Mouse (Mus musculus): ENCODE measurements around the gene Foxd3.
"Not testable (repeated sequence)": the region's sequence is repeated elsewhere in the genome, so short reads cannot be mapped to it uniquely, and the experiment has no call there.

Gene Foxd3

GRCm38 (mm10) chr4:99655937-99656604 is at the start of gene Foxd3:
Gene Foxd3, plus strand, starts transcription at chr4:99656299.
- DNase-seq (ENCODE audit: low read depth, low spot score), result no peak

GRCm38 (mm10) chr4:99612156-99612555 is 43.9 kb upstream of the Foxd3 start:
- DNase-seq (ENCODE audit: low read depth, low spot score), result no peak

GRCm38 (mm10) chr4:99612609-99613350 is 43.3 kb upstream of the Foxd3 start:
- DNase-seq (ENCODE audit: low read depth, low spot score), result no peak

- no peak for DNase-seq (ENCODE audit: low read depth, low spot score)
These were observed 29.9 kb upstream of the Foxd3 start for GRCm38 (mm10) chr4:99626047-99626844.

- no peak for DNase-seq (ENCODE audit: low read depth, low spot score)
These were observed 29.0 kb upstream of the Foxd3 start for GRCm38 (mm10) chr4:99627057-99627456.

- peak; percentile 78 for DNase-seq (ENCODE audit: low read depth, low spot score)
These were observed 20.1 kb upstream of the Foxd3 start for GRCm38 (mm10) chr4:99636038-99636437.

- DNase-seq (ENCODE audit: low read depth, low spot score), result no peak
These were observed 19.4 kb upstream of the Foxd3 start for GRCm38 (mm10) chr4:99636711-99637110.

GRCm38 (mm10) chr4:99640619-99641018 is 15.5 kb upstream of the Foxd3 start:
- DNase-seq (ENCODE audit: low read depth, low spot score), result not testable (repeated sequence)

GRCm38 (mm10) chr4:99641920-99642319 is 14.2 kb upstream of the Foxd3 start:
- DNase-seq (ENCODE audit: low read depth, low spot score), result no peak

GRCm38 (mm10) chr4:99645560-99645959 is 10.5 kb upstream of the Foxd3 start:
- no peak for DNase-seq (ENCODE audit: low read depth, low spot score)

- no peak for DNase-seq (ENCODE audit: low read depth, low spot score)
These were observed 5.8 kb upstream of the Foxd3 start for GRCm38 (mm10) chr4:99650088-99650944.

GRCm38 (mm10) chr4:99650945-99651690 is 5.0 kb upstream of the Foxd3 start:
- no peak for DNase-seq (ENCODE audit: low read depth, low spot score)

- no peak for DNase-seq (ENCODE audit: low read depth, low spot score)
These were observed 4.2 kb upstream of the Foxd3 start for GRCm38 (mm10) chr4:99651823-99652450.

GRCm38 (mm10) chr4:99652576-99653210 is 3.4 kb upstream of the Foxd3 start:
- no peak for DNase-seq (ENCODE audit: low read depth, low spot score)

GRCm38 (mm10) chr4:99653216-99653607 is 2.9 kb upstream of the Foxd3 start:
- no peak for DNase-seq (ENCODE audit: low read depth, low spot score)

GRCm38 (mm10) chr4:99653608-99654221 is 2.4 kb upstream of the Foxd3 start:
- DNase-seq (ENCODE audit: low read depth, low spot score), result no peak

- no peak for DNase-seq (ENCODE audit: low read depth, low spot score)
These were observed 1.3 kb upstream of the Foxd3 start for GRCm38 (mm10) chr4:99654621-99655296.

- DNase-seq (ENCODE audit: low read depth, low spot score), result no peak
These were observed 718 bp downstream of the Foxd3 start for GRCm38 (mm10) chr4:99656605-99657429.

Data from WW6 (cell line).